Mouse (Mus musculus): ENCODE data around the gene Snap91. TPM values are rescaled to one million over a fixed set of nuclear protein-coding genes. Genes with fewer than 3 reads are reported as not detected.

Gene Snap91
- 5.6 and 5.8 TPM in 2 replicates for polyA plus RNA-seq (2016; fragmentation: Nextera tagmentation; extraction: Ambion mirVana)

DNA sequence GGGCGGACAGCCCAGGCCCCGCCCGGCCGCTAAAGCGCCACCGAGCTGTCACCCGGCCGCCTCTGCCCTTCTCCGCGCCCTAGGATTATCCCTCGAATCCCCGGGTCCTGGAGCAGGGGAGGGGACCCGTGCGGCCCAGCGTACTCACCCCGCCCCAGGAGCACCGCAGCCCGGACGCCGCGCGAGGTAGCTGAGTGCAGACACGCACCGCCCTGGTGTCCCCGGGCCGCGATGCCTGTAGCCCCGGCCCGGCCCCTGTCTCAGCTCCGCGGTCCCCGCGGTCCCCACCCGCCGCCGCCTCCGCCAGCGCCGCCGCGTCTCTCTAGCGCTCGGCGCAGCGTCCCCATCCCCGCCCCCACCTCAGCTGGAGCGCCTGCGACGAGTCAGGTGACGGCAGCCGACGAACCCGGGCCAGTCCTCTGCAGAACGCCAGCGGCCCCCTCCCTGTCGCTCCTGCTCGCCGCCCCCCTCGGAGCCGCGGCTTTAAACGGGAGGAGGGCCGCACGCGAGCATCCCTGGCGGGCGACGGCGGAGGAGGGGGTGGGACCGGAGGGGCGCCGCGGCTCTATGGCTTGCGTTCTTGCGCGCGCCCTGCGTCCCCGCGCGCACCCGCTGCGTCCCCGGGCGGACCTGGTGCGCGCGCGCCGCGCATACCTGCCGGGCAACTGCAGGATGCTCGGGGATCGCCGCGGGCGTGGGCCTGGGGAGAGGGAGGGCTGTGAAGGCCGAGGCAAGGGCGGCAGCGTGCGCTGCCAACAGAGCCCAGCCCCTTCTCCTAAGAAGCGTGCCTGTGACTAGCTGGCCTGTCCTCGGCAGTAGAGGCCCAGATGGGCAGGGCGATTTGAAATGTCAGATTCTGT, at the start of gene Snap91:
Gene Snap91, minus strand, starts transcription at position 542 of the 860 bp plus-strand sequence.
- peak; percentile 88 for ATAC-seq (ENCODE audit: insufficient number of reproducible peaks, insufficient read depth, low FRiP score, low TSS enrichment, low read depth)
- WGBS: under 1% methylated on average over 102 of the region's 104 CpGs
- Histone ChIP-seq H3K27ac (no peak within 1 kb of the TSS), H3K4me2 (peak within 1 kb of the TSS; percentile 97), H3K36me3 (no peaks in the 10 kb centered on the region), H3K9me3 (0 out of 2 replicates have a peak, but pooled peaks cover 3% of the 10 kb centered on the region), H3K27me3 (peaks cover 54% of the 10 kb centered on the region), H3K9ac (replicated peaks) (peak within 1 kb of the TSS; percentile 65), H3K4me3 (replicated peaks) (peak within 1 kb of the TSS; percentile 75), H3K4me1 (replicated peaks) (peaks cover 8% of the 10 kb centered on the region)

DNA sequence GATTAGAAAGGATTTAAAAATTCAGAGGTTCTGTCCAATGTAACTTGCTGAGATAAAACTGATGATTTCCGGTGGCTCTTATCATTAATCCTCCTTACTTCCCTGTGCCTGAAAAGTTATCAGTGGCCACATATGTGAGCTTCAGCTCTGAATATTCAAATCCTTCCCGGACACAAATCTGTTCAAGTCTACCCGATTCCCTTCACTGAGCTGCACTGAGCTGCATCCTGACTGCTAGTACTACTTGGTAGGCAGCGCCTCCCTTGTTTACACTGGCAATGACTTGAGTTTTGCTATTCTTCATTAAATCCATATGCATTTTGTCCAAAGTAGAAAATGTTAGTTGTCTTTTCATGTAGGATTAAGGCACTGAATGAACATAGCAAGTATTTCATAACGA, 46.1 kb upstream of the Snap91 start:
- no peak overlapping the region for H3K9ac ChIP-seq (replicated peaks)
- no peak overlapping the region for H3K27ac ChIP-seq
- H3K4me2 ChIP-seq: no peak overlapping the region
- H3K4me1 ChIP-seq (replicated peaks): peaks cover 10% of the 10 kb centered on the region; the same call in 1 of the 2 replicates
- H3K36me3 ChIP-seq: no peaks in the 10 kb centered on the region
- H3K4me3 ChIP-seq (replicated peaks): no peak overlapping the region
- no peaks in the 10 kb centered on the region for H3K9me3 ChIP-seq
- no peaks in the 10 kb centered on the region for H3K27me3 ChIP-seq
- ATAC-seq (ENCODE audit: insufficient number of reproducible peaks, insufficient read depth, low FRiP score, low TSS enrichment, low read depth): no peak
- WGBS: 89% methylated on average over 5 of the region's 5 CpGs

DNA sequence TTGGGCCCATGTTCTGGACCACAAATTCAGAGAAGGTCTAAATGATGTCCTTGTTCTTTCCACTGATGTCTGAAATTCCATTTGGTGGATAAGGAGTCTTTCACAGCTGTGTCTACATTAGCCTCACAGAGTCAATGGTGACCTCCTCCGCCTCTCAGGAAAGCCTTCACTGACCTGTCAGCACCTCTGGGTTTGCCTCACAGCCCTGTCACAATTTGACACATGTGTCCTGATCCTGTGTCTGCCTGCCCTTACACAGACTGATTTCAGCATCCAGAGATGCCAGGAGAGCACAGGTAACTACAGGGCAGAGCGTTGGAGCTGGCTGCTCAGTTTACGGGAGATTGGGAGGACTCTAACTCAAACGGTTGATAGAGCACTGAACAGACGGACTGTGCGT, 45.2 kb upstream of the Snap91 start:
- Histone ChIP-seq H3K36me3 (no peaks in the 10 kb centered on the region), H3K4me1 (replicated peaks) (0 out of 2 replicates have a peak, but pooled peaks cover 3% of the 10 kb centered on the region), H3K27ac (no peak overlapping the region), H3K9ac (replicated peaks) (no peak overlapping the region), H3K9me3 (no peaks in the 10 kb centered on the region), H3K4me3 (replicated peaks) (no peak overlapping the region), H3K27me3 (no peaks in the 10 kb centered on the region), H3K4me2 (no peak overlapping the region)
- 87% methylated on average over 6 of the region's 6 CpGs for WGBS
- no peak for ATAC-seq (ENCODE audit: insufficient number of reproducible peaks, insufficient read depth, low FRiP score, low TSS enrichment, low read depth)

DNA sequence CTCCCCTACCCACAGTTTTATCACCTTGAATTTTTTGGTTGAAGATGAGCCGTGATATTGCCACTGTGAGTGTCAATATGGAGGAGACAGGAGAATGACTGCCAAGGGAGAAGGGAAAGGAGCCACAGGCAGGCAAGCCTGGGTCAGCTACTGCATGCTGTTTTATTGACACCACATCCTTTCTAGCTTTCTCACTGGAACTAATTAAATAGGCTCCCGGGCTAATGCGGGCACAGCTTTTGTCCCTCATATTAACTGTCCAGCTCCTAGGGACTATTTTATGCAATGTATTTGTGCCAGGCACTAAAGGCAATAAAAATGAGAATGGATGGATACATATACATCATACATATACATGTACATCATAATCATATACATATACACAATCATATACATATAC, 42.0 kb upstream of the Snap91 start:
- H3K4me1 ChIP-seq (replicated peaks): 0 out of 2 replicates have a peak, but pooled peaks cover 3% of the 10 kb centered on the region
- no peak for ATAC-seq (ENCODE audit: insufficient number of reproducible peaks, insufficient read depth, low FRiP score, low TSS enrichment, low read depth)
- H3K4me2 ChIP-seq: no peak overlapping the region
- 39% methylated on average over 3 of the region's 3 CpGs for WGBS
- H3K4me3 ChIP-seq (replicated peaks): no peak overlapping the region
- no peaks in the 10 kb centered on the region for H3K27me3 ChIP-seq
- no peaks in the 10 kb centered on the region for H3K9me3 ChIP-seq
- no peak overlapping the region for H3K27ac ChIP-seq
- H3K36me3 ChIP-seq: no peaks in the 10 kb centered on the region
- no peak overlapping the region for H3K9ac ChIP-seq (replicated peaks)

DNA sequence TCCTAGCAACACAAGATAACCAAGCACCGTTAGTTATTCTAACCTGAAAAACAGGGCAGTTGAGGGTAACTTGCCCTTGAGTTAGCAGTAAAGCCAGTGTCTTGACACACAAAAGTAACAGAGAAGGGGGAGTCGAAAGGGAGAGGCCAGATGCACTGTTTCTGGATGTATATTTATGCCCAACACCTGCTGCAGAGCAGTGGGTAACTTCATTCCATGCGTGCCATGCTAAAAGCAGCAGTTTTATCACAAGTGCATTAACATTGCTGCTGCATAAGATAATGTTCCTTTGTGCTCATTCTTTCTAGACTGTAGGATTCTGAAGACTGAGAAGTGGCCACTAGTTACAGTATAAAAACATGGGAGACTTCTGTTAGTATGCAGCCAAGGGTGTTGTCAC, 36.1 kb upstream of the Snap91 start:
- no peak overlapping the region for H3K27ac ChIP-seq
- H3K4me3 ChIP-seq (replicated peaks): no peak overlapping the region
- H3K4me1 ChIP-seq (replicated peaks): no peaks in the 10 kb centered on the region
- no peaks in the 10 kb centered on the region for H3K9me3 ChIP-seq
- H3K9ac ChIP-seq (replicated peaks): no peak overlapping the region
- H3K36me3 ChIP-seq: no peaks in the 10 kb centered on the region
- H3K27me3 ChIP-seq: no peaks in the 10 kb centered on the region
- 79% methylated on average over 3 of the region's 3 CpGs for WGBS
- ATAC-seq (ENCODE audit: insufficient number of reproducible peaks, insufficient read depth, low FRiP score, low TSS enrichment, low read depth): no peak
- no peak overlapping the region for H3K4me2 ChIP-seq

DNA sequence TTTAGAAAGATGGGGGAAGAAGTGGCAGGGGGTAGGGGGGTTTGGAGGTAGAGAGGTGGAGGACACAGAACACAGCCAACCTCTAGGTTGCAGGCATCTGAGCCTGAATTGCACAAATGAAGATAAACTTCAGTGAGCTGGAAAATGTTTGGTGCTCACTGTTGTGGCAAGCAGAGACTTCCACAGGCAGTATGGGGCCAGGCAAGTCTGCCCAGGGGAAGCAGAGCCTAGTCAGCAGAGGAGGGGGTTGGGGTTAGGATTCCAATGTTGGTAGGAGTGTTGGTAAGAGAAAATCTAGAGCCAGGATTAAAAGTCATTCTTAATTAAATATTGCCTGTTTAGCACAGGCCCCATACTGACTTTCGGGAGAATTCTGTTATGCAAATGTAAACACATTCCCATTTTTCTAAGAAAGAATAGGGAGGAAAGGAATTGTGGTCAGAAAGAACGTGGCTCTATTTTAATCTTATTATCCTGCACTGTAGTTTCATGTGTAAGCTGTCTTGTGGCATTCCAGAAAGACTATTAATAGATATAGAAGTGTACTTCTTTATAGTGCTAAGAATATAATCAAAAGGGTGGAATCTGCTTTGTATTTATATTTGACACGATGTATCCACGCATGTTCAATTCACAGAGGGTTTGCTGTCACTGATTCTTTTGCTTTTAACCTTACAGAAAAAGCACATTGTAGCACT, 19.2 kb upstream of the Snap91 start:
- no peaks in the 10 kb centered on the region for H3K27me3 ChIP-seq
- no peaks in the 10 kb centered on the region for H3K36me3 ChIP-seq

DNA sequence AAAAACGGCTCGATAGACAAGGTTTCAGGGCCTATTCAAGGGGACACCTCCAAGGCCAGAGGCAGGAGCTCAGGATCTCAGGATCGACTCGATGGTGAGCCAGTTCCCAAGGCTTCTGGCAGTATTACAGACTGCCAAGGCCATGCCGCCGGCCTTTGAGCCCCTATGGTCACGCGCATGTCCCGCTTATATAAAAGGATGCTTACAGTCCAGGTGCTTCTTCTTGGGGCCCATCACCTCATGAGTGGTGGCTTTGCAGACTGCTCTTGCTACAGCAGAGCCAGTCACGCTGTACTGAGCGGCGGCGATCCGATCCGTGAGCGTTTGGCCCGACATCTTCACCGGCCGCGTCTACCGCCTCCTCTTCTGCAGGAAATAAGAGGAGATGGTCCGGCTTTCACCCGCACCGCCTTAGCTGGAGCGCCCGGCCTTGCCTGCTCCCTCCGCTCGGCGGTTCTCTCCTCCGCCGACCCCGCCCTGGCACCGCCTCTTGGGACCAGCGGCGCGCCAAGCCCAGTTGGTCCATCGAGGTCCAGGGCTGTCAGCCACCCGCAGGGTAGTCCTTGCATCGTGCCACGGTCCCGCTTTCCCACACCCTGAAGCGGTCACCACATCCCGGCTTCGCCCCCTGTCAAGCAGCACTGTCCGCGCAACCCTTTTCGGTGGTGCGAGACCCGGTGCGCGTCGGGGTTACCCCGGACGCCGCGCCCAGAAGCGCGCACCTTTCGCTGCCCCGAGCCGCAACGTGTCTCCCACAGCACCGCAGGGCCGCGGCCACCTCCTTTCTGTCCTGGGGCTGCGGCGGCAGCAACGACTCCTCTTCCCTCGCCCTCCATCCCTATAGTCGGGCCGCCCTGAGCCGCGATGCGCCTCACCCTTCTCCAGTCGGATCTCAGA, 990 bp downstream of the Snap91 start:
- Histone ChIP-seq H3K27me3 (peaks cover 54% of the 10 kb centered on the region), H3K4me2 (peak overlapping the region; percentile 97), H3K9me3 (no peaks in the 10 kb centered on the region), H3K4me1 (replicated peaks) (peaks cover 8% of the 10 kb centered on the region), H3K9ac (replicated peaks) (peak overlapping the region; percentile 65), H3K4me3 (replicated peaks) (peak overlapping the region; percentile 75), H3K27ac (no peak overlapping the region), H3K36me3 (no peaks in the 10 kb centered on the region)
- ATAC-seq (ENCODE audit: insufficient number of reproducible peaks, insufficient read depth, low FRiP score, low TSS enrichment, low read depth): peak; percentile 9
- WGBS: 1% methylated on average over 75 of the region's 75 CpGs

More for the DNA sequence above, 19.2 kb upstream of the Snap91 start:
- Histone ChIP-seq H3K27ac (no peak overlapping the region), H3K4me2 (no peak overlapping the region), H3K9me3 (no peaks in the 10 kb centered on the region), H3K4me3 (replicated peaks) (no peak overlapping the region), H3K9ac (replicated peaks) (no peak overlapping the region), H3K4me1 (replicated peaks) (no peaks in the 10 kb centered on the region)
- WGBS: 81% methylated on average over 4 of the region's 4 CpGs
- no peak for ATAC-seq (ENCODE audit: insufficient number of reproducible peaks, insufficient read depth, low FRiP score, low TSS enrichment, low read depth)

DNA sequence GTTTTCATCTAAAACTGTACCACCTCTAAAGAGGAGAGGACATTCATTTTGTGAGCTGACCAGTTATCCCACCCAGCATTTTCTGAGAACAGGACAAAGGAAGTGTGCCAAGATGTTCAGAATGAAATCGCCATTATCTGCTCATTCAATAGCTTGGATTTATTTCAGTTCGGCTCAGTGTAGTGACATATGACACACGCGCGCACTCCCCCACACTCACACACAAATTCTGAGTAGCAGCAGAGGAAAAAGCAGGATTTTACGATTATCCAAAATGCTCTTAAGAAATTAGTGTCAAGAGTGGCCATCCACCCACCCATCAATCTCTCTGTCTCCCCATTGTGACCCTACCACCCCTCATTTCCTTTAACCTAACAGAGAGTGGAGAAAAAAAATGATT, 1.7 kb downstream of the Snap91 start:
- ATAC-seq (ENCODE audit: insufficient number of reproducible peaks, insufficient read depth, low FRiP score, low TSS enrichment, low read depth): no peak
- Histone ChIP-seq H3K9ac (replicated peaks) (no peak overlapping the region), H3K4me2 (peak overlapping the region; percentile 97), H3K36me3 (no peaks in the 10 kb centered on the region), H3K9me3 (no peaks in the 10 kb centered on the region), H3K27me3 (peaks cover 54% of the 10 kb centered on the region), H3K4me1 (replicated peaks) (peaks cover 8% of the 10 kb centered on the region), H3K27ac (no peak overlapping the region), H3K4me3 (replicated peaks) (peak overlapping the region; percentile 75; the same call in 1 of the 2 replicates)
- WGBS: 64% methylated on average over 6 of the region's 6 CpGs

DNA sequence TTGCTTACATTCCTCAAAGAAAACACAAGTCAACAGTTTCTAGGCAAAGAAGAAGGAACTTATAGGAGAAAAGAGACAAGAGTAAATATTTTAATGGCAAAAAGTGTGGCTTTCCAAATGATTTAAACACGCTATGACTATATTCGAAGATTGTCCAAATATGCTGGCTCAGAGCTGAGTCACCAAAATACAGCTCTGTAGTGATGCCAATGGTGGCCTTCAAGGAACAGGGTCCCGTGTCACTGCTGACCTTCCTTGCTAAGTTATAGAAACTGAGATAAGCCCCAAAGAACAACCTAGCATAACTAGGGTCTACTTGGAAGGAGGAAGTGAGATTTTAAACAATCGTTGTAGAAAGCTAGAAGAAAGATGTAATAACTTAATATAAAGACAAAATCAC, 6.8 kb downstream of the Snap91 start:
- H3K4me3 ChIP-seq (replicated peaks): no peak overlapping the region
- H3K27me3 ChIP-seq: peaks cover 24% of the 10 kb centered on the region
- H3K4me1 ChIP-seq (replicated peaks): no peaks in the 10 kb centered on the region
- no peak overlapping the region for H3K27ac ChIP-seq
- H3K9me3 ChIP-seq: no peaks in the 10 kb centered on the region
- no peaks in the 10 kb centered on the region for H3K36me3 ChIP-seq
- ATAC-seq (ENCODE audit: insufficient number of reproducible peaks, insufficient read depth, low FRiP score, low TSS enrichment, low read depth): no peak
- WGBS: 82% methylated on average over 4 of the region's 4 CpGs
- H3K9ac ChIP-seq (replicated peaks): no peak overlapping the region
- no peak overlapping the region for H3K4me2 ChIP-seq

DNA sequence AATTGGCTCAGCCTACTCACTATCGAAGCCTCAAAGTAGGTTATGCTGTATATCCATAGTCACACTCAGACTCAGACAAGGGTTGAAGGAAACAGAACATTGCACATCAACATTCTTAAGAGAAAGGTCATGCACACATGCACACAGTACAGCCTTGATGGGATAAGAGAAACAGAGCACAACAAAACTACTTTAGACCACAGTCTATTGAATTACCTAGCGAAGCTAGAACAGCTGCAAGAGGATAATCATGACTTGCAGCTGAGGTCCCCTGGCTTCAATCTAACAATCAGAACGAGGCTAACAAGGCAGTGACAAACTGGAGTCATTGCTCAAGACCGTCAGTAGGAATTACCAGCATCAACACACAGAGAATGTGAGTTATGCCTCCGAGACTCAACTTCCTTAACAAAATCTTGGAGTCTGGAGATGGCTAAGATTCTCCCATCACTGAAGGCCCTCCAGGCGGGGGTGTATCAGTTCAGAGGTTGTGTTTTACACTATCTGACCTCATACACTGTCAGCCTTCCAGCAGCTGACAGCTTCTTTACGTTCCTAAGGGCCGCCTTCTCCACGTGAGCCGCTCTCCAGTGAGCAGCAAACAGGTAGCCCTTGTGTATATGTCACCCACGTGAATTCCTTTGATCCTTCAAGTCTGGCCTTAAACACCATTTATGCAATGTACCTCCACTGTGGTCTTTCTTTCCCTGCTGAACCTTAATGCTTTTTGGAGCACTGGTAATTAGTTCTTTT, 10.7 kb downstream of the Snap91 start:
- H3K4me3 ChIP-seq (replicated peaks): no peak overlapping the region
- no peaks in the 10 kb centered on the region for H3K4me1 ChIP-seq (replicated peaks)
- 60% methylated on average over 11 of the region's 11 CpGs for WGBS
- no peaks in the 10 kb centered on the region for H3K36me3 ChIP-seq
- H3K9ac ChIP-seq (replicated peaks): no peak overlapping the region
- no peak overlapping the region for H3K27ac ChIP-seq
- H3K4me2 ChIP-seq: no peak overlapping the region
- H3K9me3 ChIP-seq: no peaks in the 10 kb centered on the region
- no peaks in the 10 kb centered on the region for H3K27me3 ChIP-seq
- no peak for ATAC-seq (ENCODE audit: insufficient number of reproducible peaks, insufficient read depth, low FRiP score, low TSS enrichment, low read depth)

Measured in limb, embryonic 12.5 days (tissue).